Mouse (Mus musculus): ENCODE data around the gene Serpina6. TPM values are rescaled to one million over a fixed set of nuclear protein-coding genes. Genes with fewer than 3 reads are reported as not detected.

Gene Serpina6
- polyA plus RNA-seq (2015; fragmentation: Nextera tagmentation; extraction: Ambion mirVana) = 0.49 TPM in 1 of 2 replicates, not detected in the other

GRCm38 (mm10) chr12:103656848-103657626, at the start of gene Serpina6:
Serpina6 (minus strand) TSS chr12:103657212.
- ATAC-seq (replicated peaks) = no peak
- Histone ChIP-seq H3K36me3 (no peaks in the 10 kb centered on the region), H3K9me3 (no peaks in the 10 kb centered on the region), H3K4me1 (no peaks in the 10 kb centered on the region), H3K4me2 (replicated peaks) (no peak within 1 kb of the TSS), H3K27ac (replicated peaks) (no peak within 1 kb of the TSS), H3K9ac (replicated peaks) (no peak within 1 kb of the TSS), H3K27me3 (no peaks in the 10 kb centered on the region), H3K4me3 (no peak within 1 kb of the TSS)
- 83% methylated on average over 9 of the region's 9 CpGs for WGBS

GRCm38 (mm10) chr12:103706113-103706512, 49.1 kb upstream of the Serpina6 start:
- no peaks in the 10 kb centered on the region for H3K4me1 ChIP-seq
- no peaks in the 10 kb centered on the region for H3K36me3 ChIP-seq
- no peak overlapping the region for H3K27ac ChIP-seq (replicated peaks)
- 83% methylated on average over 4 of the region's 4 CpGs for WGBS
- H3K9me3 ChIP-seq = no peaks in the 10 kb centered on the region
- no peaks in the 10 kb centered on the region for H3K27me3 ChIP-seq
- H3K4me3 ChIP-seq = no peak overlapping the region
- H3K9ac ChIP-seq (replicated peaks) = no peak overlapping the region
- H3K4me2 ChIP-seq (replicated peaks) = no peak overlapping the region
- no peak for ATAC-seq (replicated peaks)

- no peaks in the 10 kb centered on the region for H3K36me3 ChIP-seq
- 79% methylated on average over 2 of the region's 2 CpGs for WGBS
- H3K27ac ChIP-seq (replicated peaks) = no peak overlapping the region
- no peaks in the 10 kb centered on the region for H3K27me3 ChIP-seq
- no peaks in the 10 kb centered on the region for H3K9me3 ChIP-seq
- no peak for ATAC-seq (replicated peaks)
- no peak overlapping the region for H3K4me3 ChIP-seq
- H3K9ac ChIP-seq (replicated peaks) = no peak overlapping the region
- no peaks in the 10 kb centered on the region for H3K4me1 ChIP-seq
- no peak overlapping the region for H3K4me2 ChIP-seq (replicated peaks)
Measured at GRCm38 (mm10) chr12:103705547-103705946, 48.5 kb upstream of the Serpina6 start.

GRCm38 (mm10) chr12:103700144-103700750, 43.2 kb upstream of the Serpina6 start:
- WGBS = 84% methylated on average over 4 of the region's 4 CpGs
- H3K9me3 ChIP-seq = no peaks in the 10 kb centered on the region
- H3K4me3 ChIP-seq = no peak overlapping the region
- H3K4me2 ChIP-seq (replicated peaks) = no peak overlapping the region
- no peak for ATAC-seq (replicated peaks)
- H3K9ac ChIP-seq (replicated peaks) = no peak overlapping the region
- H3K36me3 ChIP-seq = no peaks in the 10 kb centered on the region
- H3K4me1 ChIP-seq = no peaks in the 10 kb centered on the region
- H3K27ac ChIP-seq (replicated peaks) = no peak overlapping the region
- H3K27me3 ChIP-seq = no peaks in the 10 kb centered on the region

GRCm38 (mm10) chr12:103695429-103695828, 38.4 kb upstream of the Serpina6 start, which contains the start of gene Serpina1f:
Serpina1f (minus strand) TSS chr12:103695529.
- H3K27me3 ChIP-seq = no peaks in the 10 kb centered on the region
- no peak for ATAC-seq (replicated peaks)
- 90% methylated on average over 8 of the region's 8 CpGs for WGBS
- H3K4me3 ChIP-seq = no peak within 1 kb of the TSS
- no peaks in the 10 kb centered on the region for H3K4me1 ChIP-seq
- H3K9ac ChIP-seq (replicated peaks) = no peak within 1 kb of the TSS
- H3K27ac ChIP-seq (replicated peaks) = no peak within 1 kb of the TSS
- no peaks in the 10 kb centered on the region for H3K36me3 ChIP-seq
- no peaks in the 10 kb centered on the region for H3K9me3 ChIP-seq
- H3K4me2 ChIP-seq (replicated peaks) = no peak within 1 kb of the TSS

GRCm38 (mm10) chr12:103688221-103688814, 31.3 kb upstream of the Serpina6 start:
- ATAC-seq (replicated peaks) = no peak
- Histone ChIP-seq H3K27ac (replicated peaks) (no peak overlapping the region), H3K9ac (replicated peaks) (no peak overlapping the region), H3K4me1 (no peaks in the 10 kb centered on the region), H3K9me3 (no peaks in the 10 kb centered on the region), H3K27me3 (no peaks in the 10 kb centered on the region), H3K4me3 (no peak overlapping the region), H3K4me2 (replicated peaks) (no peak overlapping the region), H3K36me3 (no peaks in the 10 kb centered on the region)
- 68% methylated on average over 3 of the region's 3 CpGs for WGBS

GRCm38 (mm10) chr12:103687021-103687420, 30.0 kb upstream of the Serpina6 start:
- 89% methylated on average over 7 of the region's 7 CpGs for WGBS
- no peaks in the 10 kb centered on the region for H3K36me3 ChIP-seq
- no peaks in the 10 kb centered on the region for H3K4me1 ChIP-seq
- no peak for ATAC-seq (replicated peaks)
- no peak overlapping the region for H3K4me2 ChIP-seq (replicated peaks)
- H3K9ac ChIP-seq (replicated peaks) = no peak overlapping the region
- no peak overlapping the region for H3K27ac ChIP-seq (replicated peaks)
- no peaks in the 10 kb centered on the region for H3K27me3 ChIP-seq
- no peak overlapping the region for H3K4me3 ChIP-seq
- H3K9me3 ChIP-seq = no peaks in the 10 kb centered on the region

GRCm38 (mm10) chr12:103686050-103686449, 29.0 kb upstream of the Serpina6 start:
- Histone ChIP-seq H3K4me2 (replicated peaks) (no peak overlapping the region), H3K9me3 (no peaks in the 10 kb centered on the region), H3K27ac (replicated peaks) (no peak overlapping the region), H3K4me3 (no peak overlapping the region), H3K36me3 (no peaks in the 10 kb centered on the region), H3K27me3 (no peaks in the 10 kb centered on the region), H3K9ac (replicated peaks) (no peak overlapping the region), H3K4me1 (no peaks in the 10 kb centered on the region)
- WGBS = 82% methylated on average over 3 of the region's 3 CpGs
- ATAC-seq (replicated peaks) = no peak

- no peak overlapping the region for H3K4me2 ChIP-seq (replicated peaks)
- ATAC-seq (replicated peaks) = no peak
- H3K4me1 ChIP-seq = no peaks in the 10 kb centered on the region
- 85% methylated on average over 3 of the region's 3 CpGs for WGBS
- no peak overlapping the region for H3K9ac ChIP-seq (replicated peaks)
- H3K36me3 ChIP-seq = no peaks in the 10 kb centered on the region
- H3K4me3 ChIP-seq = no peak overlapping the region
- H3K27me3 ChIP-seq = no peaks in the 10 kb centered on the region
- H3K9me3 ChIP-seq = no peaks in the 10 kb centered on the region
- H3K27ac ChIP-seq (replicated peaks) = no peak overlapping the region
Measured at GRCm38 (mm10) chr12:103685386-103685785, 28.4 kb upstream of the Serpina6 start.

- Histone ChIP-seq H3K4me1 (no peaks in the 10 kb centered on the region), H3K9ac (replicated peaks) (no peak overlapping the region), H3K36me3 (no peaks in the 10 kb centered on the region), H3K4me3 (no peak overlapping the region), H3K27ac (replicated peaks) (no peak overlapping the region), H3K9me3 (no peaks in the 10 kb centered on the region), H3K4me2 (replicated peaks) (no peak overlapping the region), H3K27me3 (no peaks in the 10 kb centered on the region)
- ATAC-seq (replicated peaks) = no peak
- 80% methylated on average over 4 of the region's 4 CpGs for WGBS
Measured at GRCm38 (mm10) chr12:103683775-103684174, 26.8 kb upstream of the Serpina6 start.

GRCm38 (mm10) chr12:103681739-103682138, 24.7 kb upstream of the Serpina6 start:
- ATAC-seq (replicated peaks) = no peak
- Histone ChIP-seq H3K27ac (replicated peaks) (no peak overlapping the region), H3K4me1 (no peaks in the 10 kb centered on the region), H3K36me3 (no peaks in the 10 kb centered on the region), H3K9ac (replicated peaks) (no peak overlapping the region), H3K27me3 (no peaks in the 10 kb centered on the region), H3K4me3 (no peak overlapping the region), H3K9me3 (no peaks in the 10 kb centered on the region), H3K4me2 (replicated peaks) (no peak overlapping the region)
- WGBS = 82% methylated on average over 2 of the region's 2 CpGs

- no peak overlapping the region for H3K4me3 ChIP-seq
- no peak overlapping the region for H3K9ac ChIP-seq (replicated peaks)
- no peak for ATAC-seq (replicated peaks)
- H3K4me1 ChIP-seq = no peaks in the 10 kb centered on the region
- no peak overlapping the region for H3K27ac ChIP-seq (replicated peaks)
- no peaks in the 10 kb centered on the region for H3K36me3 ChIP-seq
- H3K27me3 ChIP-seq = no peaks in the 10 kb centered on the region
- H3K9me3 ChIP-seq = no peaks in the 10 kb centered on the region
- H3K4me2 ChIP-seq (replicated peaks) = no peak overlapping the region
- 68% methylated on average over 2 of the region's 2 CpGs for WGBS
Measured at GRCm38 (mm10) chr12:103681169-103681568, 24.2 kb upstream of the Serpina6 start.

Measured in forebrain, embryonic 15.5 days (tissue).